Mouse (Mus musculus): ENCODE results near the gene Frmd4b. TPM values are rescaled to one million over a fixed set of nuclear protein-coding genes. Genes with fewer than 3 reads are reported as not detected.

Frmd4b gene
- total and polyA plus RNA-seq, 3 experiments = 7.3 to 18.1 (median 11.9) TPM

- Histone ChIP-seq H3K79me2 (replicated peaks; ENCODE audit: control insufficient read depth, insufficient read depth, low read length) (no peaks in the 10 kb centered on the region), H3K4me3 (no peak overlapping the region), H3K9ac (ENCODE audit: low read depth, low read length) (no peak overlapping the region), H3K36me3 (ENCODE audit: control insufficient read depth, insufficient read depth, low read length) (no peaks in the 10 kb centered on the region; the same call in 1 of the 2 replicates), H3K27ac (no peak overlapping the region), H3K4me1 (ENCODE audit: control insufficient read depth, insufficient read depth, low read length) (no peaks in the 10 kb centered on the region; the same call in 1 of the 2 replicates), H3K27me3 (ENCODE audit: control insufficient read depth, insufficient read depth, low read length) (no peaks in the 10 kb centered on the region)
- intact Hi-C loops (cut with DNase I) = no loop called here
- TF ChIP-seq POLR2A (IDR thresholded peaks at IDR 0.05; ENCODE audit: insufficient read depth, low read depth, low read length) (no peak), EP300 (IDR thresholded peaks at IDR 0.05; ENCODE audit: insufficient read depth, low read depth, low read length) (no peak), CTCF (IDR thresholded peaks at IDR 0.05) (no peak)
- DNase-seq = no peak
- WGBS = 87% methylated on average over 5 of the region's 5 CpGs
These were observed 45.1 kb downstream of the Frmd4b start for GRCm38 (mm10) chr6:97572226-97572625.

DNA sequence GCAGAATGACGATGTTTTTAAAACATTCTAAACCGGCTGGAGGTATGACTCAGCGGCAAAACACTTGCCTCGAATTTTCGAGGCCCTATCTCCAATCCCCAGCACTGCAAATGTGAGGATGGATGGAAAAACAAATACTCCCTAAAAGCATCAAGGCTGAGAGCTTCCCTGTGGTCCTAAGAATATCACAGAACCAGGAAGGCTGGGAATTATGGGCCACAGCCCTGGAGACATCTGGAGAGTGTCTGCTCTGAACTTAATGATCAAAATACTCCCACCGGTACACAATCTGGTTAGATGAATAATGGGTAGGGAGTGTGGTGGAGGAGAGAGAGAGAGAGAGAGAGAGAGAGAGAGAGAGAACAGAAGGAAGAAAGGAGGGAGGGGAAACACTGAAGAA lies 48.8 kb downstream of the Frmd4b start:
- Histone ChIP-seq H3K27me3 (ENCODE audit: control insufficient read depth, insufficient read depth, low read length) (no peaks in the 10 kb centered on the region), H3K36me3 (ENCODE audit: control insufficient read depth, insufficient read depth, low read length) (no peaks in the 10 kb centered on the region; the same call in 1 of the 2 replicates), H3K27ac (no peak overlapping the region), H3K9ac (ENCODE audit: low read depth, low read length) (no peak overlapping the region), H3K4me1 (ENCODE audit: control insufficient read depth, insufficient read depth, low read length) (no peaks in the 10 kb centered on the region; the same call in 1 of the 2 replicates), H3K4me3 (no peak overlapping the region), H3K79me2 (replicated peaks; ENCODE audit: control insufficient read depth, insufficient read depth, low read length) (no peaks in the 10 kb centered on the region)
- intact Hi-C loops (cut with DNase I) = no loop called here
- no peak for TF ChIP-seq POLR2A (IDR thresholded peaks at IDR 0.05; ENCODE audit: insufficient read depth, low read depth, low read length)
- no peak for TF ChIP-seq EP300 (IDR thresholded peaks at IDR 0.05; ENCODE audit: insufficient read depth, low read depth, low read length)
- no peak for TF ChIP-seq CTCF (IDR thresholded peaks at IDR 0.05)
- 29% methylated on average over 6 of the region's 6 CpGs for WGBS
- no peak for DNase-seq

GRCm38 (mm10) chr6:97566746-97567145 lies 50.6 kb downstream of the Frmd4b start:
- intact Hi-C loops (cut with DNase I) = no loop called here
- Histone ChIP-seq H3K79me2 (replicated peaks; ENCODE audit: control insufficient read depth, insufficient read depth, low read length) (no peaks in the 10 kb centered on the region), H3K36me3 (ENCODE audit: control insufficient read depth, insufficient read depth, low read length) (no peaks in the 10 kb centered on the region; the same call in 1 of the 2 replicates), H3K9ac (ENCODE audit: low read depth, low read length) (no peak overlapping the region), H3K27me3 (ENCODE audit: control insufficient read depth, insufficient read depth, low read length) (no peaks in the 10 kb centered on the region), H3K4me3 (no peak overlapping the region), H3K27ac (no peak overlapping the region), H3K4me1 (ENCODE audit: control insufficient read depth, insufficient read depth, low read length) (no peaks in the 10 kb centered on the region; the same call in 1 of the 2 replicates)
- DNase-seq = no peak
- TF ChIP-seq POLR2A (IDR thresholded peaks at IDR 0.05; ENCODE audit: insufficient read depth, low read depth, low read length) (no peak), EP300 (IDR thresholded peaks at IDR 0.05; ENCODE audit: insufficient read depth, low read depth, low read length) (no peak), CTCF (IDR thresholded peaks at IDR 0.05) (no peak)
- WGBS = 86% methylated on average over 4 of the region's 4 CpGs

DNA sequence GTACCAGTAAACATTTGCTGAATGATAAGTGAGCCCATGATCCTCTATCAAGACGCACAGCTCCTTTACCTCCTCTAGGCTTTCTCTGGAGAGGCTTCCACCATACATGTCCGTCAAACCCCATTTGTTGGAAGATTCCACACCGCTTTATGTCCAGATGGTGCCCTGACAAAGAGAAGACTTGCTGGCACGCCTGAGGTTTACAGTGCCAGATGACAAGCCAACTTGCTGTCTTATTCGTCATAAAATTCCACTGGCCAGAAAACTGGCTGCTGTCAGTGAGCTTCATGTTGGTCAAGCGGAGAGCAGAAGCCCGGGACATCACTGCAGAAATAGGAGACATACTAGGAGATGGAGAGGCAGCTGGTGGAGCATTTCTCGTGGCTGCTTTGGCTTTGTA lies 60.2 kb downstream of the Frmd4b start:
- no peak for TF ChIP-seq EP300 (IDR thresholded peaks at IDR 0.05; ENCODE audit: insufficient read depth, low read depth, low read length)
- no peak for TF ChIP-seq POLR2A (IDR thresholded peaks at IDR 0.05; ENCODE audit: insufficient read depth, low read depth, low read length)
- TF ChIP-seq CTCF (IDR thresholded peaks at IDR 0.05) = no peak
- no peaks in the 10 kb centered on the region for H3K79me2 ChIP-seq (replicated peaks; ENCODE audit: control insufficient read depth, insufficient read depth, low read length)
- DNase-seq = no peak
- WGBS = 85% methylated on average over 8 of the region's 8 CpGs
- no peaks in the 10 kb centered on the region; the same call in 1 of the 2 replicates for H3K4me1 ChIP-seq (ENCODE audit: control insufficient read depth, insufficient read depth, low read length)
- H3K27ac ChIP-seq = no peak overlapping the region
- H3K27me3 ChIP-seq (ENCODE audit: control insufficient read depth, insufficient read depth, low read length) = no peaks in the 10 kb centered on the region
- H3K36me3 ChIP-seq (ENCODE audit: control insufficient read depth, insufficient read depth, low read length) = no peaks in the 10 kb centered on the region
- H3K4me3 ChIP-seq = no peak overlapping the region
- H3K9ac ChIP-seq (ENCODE audit: low read depth, low read length) = no peak overlapping the region
- intact Hi-C loops (cut with DNase I) = no loop called here

DNA sequence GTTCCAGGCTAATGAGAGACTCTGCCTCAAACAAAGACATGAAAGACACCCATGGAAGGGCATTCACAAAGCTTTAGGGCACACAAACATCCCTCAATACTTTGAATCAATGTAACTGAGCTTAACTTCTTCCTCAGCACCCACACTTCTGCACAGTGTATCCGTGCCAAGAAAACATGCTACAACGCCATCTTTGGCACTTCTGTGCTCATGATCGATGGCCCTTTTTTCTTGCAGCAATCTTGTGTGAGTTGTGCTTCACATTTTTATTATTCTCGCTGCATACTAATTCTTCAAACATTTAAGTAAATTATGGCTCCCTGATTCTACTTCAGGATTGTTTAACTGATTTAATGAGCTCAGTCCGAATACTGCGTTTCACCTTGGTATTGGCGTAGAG lies 61.7 kb downstream of the Frmd4b start:
- Histone ChIP-seq H3K4me3 (no peak overlapping the region), H3K4me1 (ENCODE audit: control insufficient read depth, insufficient read depth, low read length) (no peaks in the 10 kb centered on the region; the same call in 1 of the 2 replicates), H3K79me2 (replicated peaks; ENCODE audit: control insufficient read depth, insufficient read depth, low read length) (no peaks in the 10 kb centered on the region), H3K36me3 (ENCODE audit: control insufficient read depth, insufficient read depth, low read length) (no peaks in the 10 kb centered on the region), H3K9ac (ENCODE audit: low read depth, low read length) (no peak overlapping the region), H3K27me3 (ENCODE audit: control insufficient read depth, insufficient read depth, low read length) (no peaks in the 10 kb centered on the region), H3K27ac (no peak overlapping the region)
- TF ChIP-seq CTCF (IDR thresholded peaks at IDR 0.05) (no peak), POLR2A (IDR thresholded peaks at IDR 0.05; ENCODE audit: insufficient read depth, low read depth, low read length) (no peak)
- 96% methylated on average over 7 of the region's 7 CpGs for WGBS
- no peak for DNase-seq
- intact Hi-C loops (cut with DNase I) = no loop called here

- Histone ChIP-seq H3K27me3 (ENCODE audit: control insufficient read depth, insufficient read depth, low read length) (no peaks in the 10 kb centered on the region), H3K27ac (no peak overlapping the region), H3K79me2 (replicated peaks; ENCODE audit: control insufficient read depth, insufficient read depth, low read length) (no peaks in the 10 kb centered on the region), H3K4me1 (ENCODE audit: control insufficient read depth, insufficient read depth, low read length) (no peaks in the 10 kb centered on the region; the same call in 1 of the 2 replicates), H3K9ac (ENCODE audit: low read depth, low read length) (no peak overlapping the region), H3K4me3 (no peak overlapping the region), H3K36me3 (ENCODE audit: control insufficient read depth, insufficient read depth, low read length) (no peaks in the 10 kb centered on the region)
- WGBS = 46% methylated on average over 4 of the region's 4 CpGs
- no peak for DNase-seq
- intact Hi-C loops (cut with DNase I) = no loop called here
- TF ChIP-seq CTCF (IDR thresholded peaks at IDR 0.05) = no peak
- TF ChIP-seq EP300 (IDR thresholded peaks at IDR 0.05; ENCODE audit: insufficient read depth, low read depth, low read length) = no peak
- TF ChIP-seq POLR2A (IDR thresholded peaks at IDR 0.05; ENCODE audit: insufficient read depth, low read depth, low read length) = no peak
These were observed 63.9 kb downstream of the Frmd4b start for GRCm38 (mm10) chr6:97553431-97553830.
